Mouse (Mus musculus): ENCODE results near the gene Tnfsf9. TPM values are rescaled to one million over a fixed set of nuclear protein-coding genes. Genes with fewer than 3 reads are reported as not detected.

Gene Tnfsf9
- polyA plus RNA-seq, 1 experiment from 2014 or later = 3.3 TPM

DNA sequence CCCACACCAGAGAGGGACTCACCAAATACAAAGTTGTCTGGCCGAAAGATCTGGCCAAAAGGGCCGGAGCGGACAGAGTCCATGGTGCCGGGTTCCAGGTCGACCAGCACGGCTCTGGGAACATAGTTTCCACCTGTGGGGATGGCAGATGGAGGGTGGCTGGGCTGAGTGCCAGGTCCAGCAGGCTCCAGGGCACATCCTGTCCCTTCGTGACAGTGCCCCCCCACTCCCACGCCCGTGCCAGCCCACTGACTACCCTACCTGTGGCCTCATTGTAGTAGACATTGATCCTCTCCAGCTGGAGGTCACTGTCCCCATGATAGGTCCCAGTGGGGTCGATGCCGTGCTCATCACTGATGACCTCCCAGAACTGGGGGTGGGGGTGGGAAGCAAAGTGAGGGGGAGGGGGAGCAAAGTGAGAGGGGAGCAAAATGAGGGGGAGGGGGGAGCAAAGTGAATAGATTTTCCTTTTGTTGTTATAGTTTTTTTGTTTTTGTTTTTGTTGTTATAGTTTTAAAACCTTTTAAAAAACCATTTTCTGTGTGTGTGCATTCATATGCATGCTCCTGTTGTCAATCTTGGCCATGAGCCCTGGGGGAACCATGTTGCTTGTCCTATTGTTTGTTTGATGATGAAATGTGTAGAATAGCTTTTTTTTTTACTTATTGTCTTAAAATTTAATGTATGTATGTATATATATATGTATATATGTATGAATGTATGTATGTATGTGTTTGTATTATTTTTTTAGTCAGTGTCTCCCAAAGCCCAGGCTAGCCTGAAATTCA, 19.0 kb upstream of the Tnfsf9 start:
- Histone ChIP-seq H3K4me2 (ENCODE audit: low read depth, low read length) (no peak overlapping the region), H3K36me3 (ENCODE audit: control insufficient read depth, insufficient read depth) (no peaks in the 10 kb centered on the region), H3K27ac (ENCODE audit: low read length) (no peak overlapping the region), H3K4me3 (ENCODE audit: low read length) (no peak overlapping the region), H3K9ac (ENCODE audit: low read length) (no peak overlapping the region), H3K9me3 (replicated peaks; ENCODE audit: control insufficient read depth, low read length) (no peaks in the 10 kb centered on the region), H3K4me1 (ENCODE audit: control insufficient read depth, insufficient read depth, low read length) (peaks cover 6% of the 10 kb centered on the region), H3K27me3 (ENCODE audit: control insufficient read depth, insufficient read depth, low read length) (peaks cover 16% of the 10 kb centered on the region)
- ATAC-seq (replicated peaks; ENCODE audit: extremely low read depth, insufficient read depth, low FRiP score) = no peak
- 84% methylated on average over 11 of the region's 11 CpGs for WGBS

GRCm38 (mm10) chr17:57087049-57087832, 17.9 kb upstream of the Tnfsf9 start, which contains the start of gene Tubb4a:
Gene Tubb4a, minus strand, starts transcription at chr17:57087782.
- Histone ChIP-seq H3K4me2 (ENCODE audit: low read depth, low read length) (peak within 1 kb of the TSS; percentile 63), H3K27ac (ENCODE audit: low read length) (no peak within 1 kb of the TSS), H3K9me3 (replicated peaks; ENCODE audit: control insufficient read depth, low read length) (no peaks in the 10 kb centered on the region), H3K4me3 (ENCODE audit: low read length) (peak within 1 kb of the TSS; percentile 41), H3K27me3 (ENCODE audit: control insufficient read depth, insufficient read depth, low read length) (peaks cover 16% of the 10 kb centered on the region), H3K9ac (ENCODE audit: low read length) (peak within 1 kb of the TSS; percentile 47; the same call in 1 of the 2 replicates), H3K4me1 (ENCODE audit: control insufficient read depth, insufficient read depth, low read length) (peaks cover 6% of the 10 kb centered on the region), H3K36me3 (ENCODE audit: control insufficient read depth, insufficient read depth) (no peaks in the 10 kb centered on the region)
- 2% methylated on average over 31 of the region's 31 CpGs for WGBS
- peak; percentile 68; the same call in 1 of the 2 replicates for ATAC-seq (replicated peaks; ENCODE audit: extremely low read depth, insufficient read depth, low FRiP score)

DNA sequence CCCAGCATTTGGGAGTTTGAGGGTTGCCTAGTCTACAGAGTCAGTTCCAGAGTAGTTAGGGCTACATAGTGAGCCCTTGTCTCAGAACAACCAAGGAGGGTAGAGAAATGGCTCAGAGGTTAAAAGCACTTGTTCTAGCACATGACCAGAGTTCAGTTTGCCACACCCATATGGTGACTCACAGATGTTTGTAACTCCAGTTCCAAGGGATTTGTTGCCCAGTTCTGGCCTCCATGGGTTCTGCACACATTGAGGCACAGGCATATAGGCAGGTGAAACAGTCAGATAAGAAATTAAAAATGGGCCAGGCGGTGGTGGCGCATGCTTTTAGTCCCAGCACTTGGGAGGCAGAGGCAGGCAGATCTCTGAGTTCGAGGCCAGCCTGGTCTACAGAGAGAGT, 10.9 kb upstream of the Tnfsf9 start:
- Histone ChIP-seq H3K36me3 (ENCODE audit: control insufficient read depth, insufficient read depth) (no peaks in the 10 kb centered on the region), H3K27me3 (ENCODE audit: control insufficient read depth, insufficient read depth, low read length) (0 out of 2 replicates have a peak, but pooled peaks cover 2% of the 10 kb centered on the region), H3K9me3 (replicated peaks; ENCODE audit: control insufficient read depth, low read length) (no peaks in the 10 kb centered on the region), H3K9ac (ENCODE audit: low read length) (no peak overlapping the region), H3K4me2 (ENCODE audit: low read depth, low read length) (no peak overlapping the region), H3K4me1 (ENCODE audit: control insufficient read depth, insufficient read depth, low read length) (no peaks in the 10 kb centered on the region), H3K27ac (ENCODE audit: low read length) (no peak overlapping the region), H3K4me3 (ENCODE audit: low read length) (no peak overlapping the region)
- WGBS = 91% methylated on average over 3 of the region's 3 CpGs
- no peak for ATAC-seq (replicated peaks; ENCODE audit: extremely low read depth, insufficient read depth, low FRiP score)

- Histone ChIP-seq H3K27ac (ENCODE audit: low read length) (no peak overlapping the region), H3K9ac (ENCODE audit: low read length) (no peak overlapping the region)
- WGBS = 2% methylated on average over 18 of the region's 19 CpGs
Observed at GRCm38 (mm10) chr17:57095855-57096622, 9.1 kb upstream of the Tnfsf9 start.

GRCm38 (mm10) chr17:57096623-57096920, 8.6 kb upstream of the Tnfsf9 start:
- peak overlapping the region; percentile 51 for H3K4me2 ChIP-seq (ENCODE audit: low read depth, low read length)
- H3K9me3 ChIP-seq (replicated peaks; ENCODE audit: control insufficient read depth, low read length) = no peaks in the 10 kb centered on the region
- no peak overlapping the region for H3K27ac ChIP-seq (ENCODE audit: low read length)
- 1% methylated on average over 11 of the region's 11 CpGs for WGBS
- no peaks in the 10 kb centered on the region for H3K4me1 ChIP-seq (ENCODE audit: control insufficient read depth, insufficient read depth, low read length)
- H3K9ac ChIP-seq (ENCODE audit: low read length) = no peak overlapping the region
- peak overlapping the region; percentile 25 for H3K4me3 ChIP-seq (ENCODE audit: low read length)
- no peaks in the 10 kb centered on the region for H3K27me3 ChIP-seq (ENCODE audit: control insufficient read depth, insufficient read depth, low read length)
- H3K36me3 ChIP-seq (ENCODE audit: control insufficient read depth, insufficient read depth) = no peaks in the 10 kb centered on the region
- ATAC-seq (replicated peaks; ENCODE audit: extremely low read depth, insufficient read depth, low FRiP score) = peak; percentile 70

More at GRCm38 (mm10) chr17:57095855-57096622, 9.1 kb upstream of the Tnfsf9 start:
- Histone ChIP-seq H3K4me1 (ENCODE audit: control insufficient read depth, insufficient read depth, low read length) (no peaks in the 10 kb centered on the region), H3K36me3 (ENCODE audit: control insufficient read depth, insufficient read depth) (no peaks in the 10 kb centered on the region), H3K4me2 (ENCODE audit: low read depth, low read length) (peak overlapping the region; percentile 51), H3K27me3 (ENCODE audit: control insufficient read depth, insufficient read depth, low read length) (no peaks in the 10 kb centered on the region), H3K9me3 (replicated peaks; ENCODE audit: control insufficient read depth, low read length) (no peaks in the 10 kb centered on the region), H3K4me3 (ENCODE audit: low read length) (peak overlapping the region; percentile 25)
- ATAC-seq (replicated peaks; ENCODE audit: extremely low read depth, insufficient read depth, low FRiP score) = peak; percentile 80

DNA sequence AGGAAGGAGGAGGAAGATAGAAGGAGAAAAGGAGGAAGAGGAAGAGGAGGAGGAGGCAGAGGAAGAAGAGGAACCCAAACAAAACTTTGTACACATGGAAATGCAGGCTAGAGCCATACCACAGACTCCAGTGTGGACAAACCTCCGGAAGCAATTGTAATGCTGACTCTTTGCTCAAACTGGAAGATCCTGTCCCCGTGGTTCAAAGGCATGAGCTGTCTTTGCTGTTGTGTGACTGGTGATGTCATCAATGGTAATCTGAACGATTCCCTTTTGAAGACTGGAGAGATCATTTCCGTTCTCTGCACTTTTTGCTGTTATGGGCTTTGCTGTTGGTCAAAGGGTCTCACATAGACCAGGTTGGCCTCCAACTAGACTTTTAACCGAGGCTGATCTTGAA, 6.8 kb upstream of the Tnfsf9 start:
- 67% methylated on average over 5 of the region's 5 CpGs for WGBS
- H3K27me3 ChIP-seq (ENCODE audit: control insufficient read depth, insufficient read depth, low read length) = no peaks in the 10 kb centered on the region
- no peak for ATAC-seq (replicated peaks; ENCODE audit: extremely low read depth, insufficient read depth, low FRiP score)
- H3K4me1 ChIP-seq (ENCODE audit: control insufficient read depth, insufficient read depth, low read length) = no peaks in the 10 kb centered on the region
- no peak overlapping the region for H3K9ac ChIP-seq (ENCODE audit: low read length)
- no peak overlapping the region for H3K27ac ChIP-seq (ENCODE audit: low read length)
- no peaks in the 10 kb centered on the region for H3K9me3 ChIP-seq (replicated peaks; ENCODE audit: control insufficient read depth, low read length)
- no peaks in the 10 kb centered on the region for H3K36me3 ChIP-seq (ENCODE audit: control insufficient read depth, insufficient read depth)
- no peak overlapping the region for H3K4me2 ChIP-seq (ENCODE audit: low read depth, low read length)
- no peak overlapping the region for H3K4me3 ChIP-seq (ENCODE audit: low read length)

GRCm38 (mm10) chr17:57099629-57100325, 5.3 kb upstream of the Tnfsf9 start:
- Histone ChIP-seq H3K9ac (ENCODE audit: low read length) (no peak overlapping the region), H3K27ac (ENCODE audit: low read length) (no peak overlapping the region), H3K36me3 (ENCODE audit: control insufficient read depth, insufficient read depth) (no peaks in the 10 kb centered on the region), H3K27me3 (ENCODE audit: control insufficient read depth, insufficient read depth, low read length) (no peaks in the 10 kb centered on the region), H3K4me1 (ENCODE audit: control insufficient read depth, insufficient read depth, low read length) (peaks cover 6% of the 10 kb centered on the region), H3K4me3 (ENCODE audit: low read length) (no peak overlapping the region), H3K9me3 (replicated peaks; ENCODE audit: control insufficient read depth, low read length) (no peaks in the 10 kb centered on the region), H3K4me2 (ENCODE audit: low read depth, low read length) (0 out of 2 replicates have a peak overlapping the region, but pooled peaks have one; percentile 4)
- no peak for ATAC-seq (replicated peaks; ENCODE audit: extremely low read depth, insufficient read depth, low FRiP score)
- WGBS = 5% methylated on average over 10 of the region's 10 CpGs

GRCm38 (mm10) chr17:57102276-57102675, 2.8 kb upstream of the Tnfsf9 start:
- Histone ChIP-seq H3K4me1 (ENCODE audit: control insufficient read depth, insufficient read depth, low read length) (peaks cover 10% of the 10 kb centered on the region), H3K4me3 (ENCODE audit: low read length) (no peak overlapping the region), H3K36me3 (ENCODE audit: control insufficient read depth, insufficient read depth) (no peaks in the 10 kb centered on the region), H3K9ac (ENCODE audit: low read length) (no peak overlapping the region), H3K9me3 (replicated peaks; ENCODE audit: control insufficient read depth, low read length) (no peaks in the 10 kb centered on the region), H3K27ac (ENCODE audit: low read length) (no peak overlapping the region), H3K4me2 (ENCODE audit: low read depth, low read length) (no peak overlapping the region), H3K27me3 (ENCODE audit: control insufficient read depth, insufficient read depth, low read length) (no peaks in the 10 kb centered on the region)
- ATAC-seq (replicated peaks; ENCODE audit: extremely low read depth, insufficient read depth, low FRiP score) = no peak
- 70% methylated on average over 2 of the region's 2 CpGs for WGBS
